Mouse (Mus musculus) olfactory bulb, adult 2 months (tissue): ENCODE measurements around the gene Brpf3. TPM values are rescaled to one million over a fixed set of nuclear protein-coding genes. Genes with fewer than 3 reads are reported as not detected.

Experiments
- H3K27ac ChIP-seq: fragments of 200-500 bp; 2 replicates; pipeline ENCODE4 v1.5.1; 2012; ENCODE audit warnings: low read depth, low read length; ENCODE audit not compliant: insufficient read depth
- H3K4me1 ChIP-seq: fragments of 200-500 bp; 2 replicates; pipeline ENCODE4 v1.6.1; 2012; ENCODE audit warnings: low read length; ENCODE audit not compliant: control insufficient read depth, insufficient read depth
- H3K4me3 ChIP-seq: fragments of 200-500 bp; 2 replicates; pipeline ENCODE4 v1.5.1; 2012; ENCODE audit warnings: mild to moderate bottlenecking, low read depth, low read length, moderate library complexity; ENCODE audit not compliant: insufficient read depth
- CTCF ChIP-seq: fragments of 200-500 bp; IDR thresholded peaks from 2 replicates; pipeline ENCODE4 v1.5.1; 2012; ENCODE audit warnings: low read depth, mild to moderate bottlenecking, low read length, moderate library complexity; ENCODE audit not compliant: insufficient read depth
- POLR2A ChIP-seq: fragments of 200-500 bp; IDR thresholded peaks from 2 replicates; pipeline ENCODE4 v1.6.1; 2012; ENCODE audit warnings: mild to moderate bottlenecking, low read depth, low read length, moderate library complexity; ENCODE audit not compliant: insufficient read depth
- WGBS: fragments of 180-500 bp; shearing (Covaris S2); methylation state at CpG from one replicate; pipeline ENCODE4 v1.1.7; 2018; 5-methylcytosine and 5-hydroxymethylcytosine counted together
- polyA plus RNA-seq: library from polyadenylated mRNA; stranded (reverse); fragments of >200 nt; gene quantifications from 2 replicates; pipeline ENCODE4 v1.2.4, GENCODE M21; 2012; ENCODE audit warnings: low replicate concordance; ENCODE audit not compliant: missing spikeins, insufficient read depth, insufficient read length

The Brpf3 gene
- polyA plus RNA-seq, 1 experiment: not detected

- peaks cover 11% of the 10 kb centered on the region for H3K4me1 ChIP-seq
- 73% methylated on average over 10 of the region's 10 CpGs for WGBS
- no peak overlapping the region for H3K27ac ChIP-seq
- TF ChIP-seq CTCF (no peak), POLR2A (no peak)
- H3K4me3 ChIP-seq: no peak overlapping the region
Measured at GRCm38 (mm10) chr17:28883941-28884516, 83.1 kb downstream of the Brpf3 start.

DNA sequence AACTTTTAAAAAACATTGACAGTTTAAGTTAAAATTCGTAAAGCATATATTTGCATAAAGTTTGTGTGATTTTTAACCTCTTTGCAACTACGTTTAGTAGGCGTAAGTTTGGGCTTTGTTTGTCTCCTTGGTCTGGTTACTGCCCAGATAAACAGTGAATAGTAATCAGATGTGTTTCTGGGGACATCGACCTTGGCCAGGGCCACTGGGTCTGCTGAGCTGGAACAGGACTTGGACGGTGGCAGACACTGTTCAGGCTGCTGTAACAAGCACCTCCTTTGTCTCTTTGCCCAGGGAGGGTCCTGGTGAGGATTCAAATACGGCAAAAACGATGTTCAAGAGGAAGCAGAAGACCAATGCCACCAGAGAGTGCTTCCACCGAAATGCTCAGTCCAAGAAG is 84.3 kb downstream of the Brpf3 start:
- Histone ChIP-seq H3K4me3 (no peak overlapping the region), H3K4me1 (peaks cover 3% of the 10 kb centered on the region), H3K27ac (no peak overlapping the region)
- WGBS: 82% methylated on average over 8 of the region's 8 CpGs
- TF ChIP-seq POLR2A (no peak), CTCF (no peak)

DNA sequence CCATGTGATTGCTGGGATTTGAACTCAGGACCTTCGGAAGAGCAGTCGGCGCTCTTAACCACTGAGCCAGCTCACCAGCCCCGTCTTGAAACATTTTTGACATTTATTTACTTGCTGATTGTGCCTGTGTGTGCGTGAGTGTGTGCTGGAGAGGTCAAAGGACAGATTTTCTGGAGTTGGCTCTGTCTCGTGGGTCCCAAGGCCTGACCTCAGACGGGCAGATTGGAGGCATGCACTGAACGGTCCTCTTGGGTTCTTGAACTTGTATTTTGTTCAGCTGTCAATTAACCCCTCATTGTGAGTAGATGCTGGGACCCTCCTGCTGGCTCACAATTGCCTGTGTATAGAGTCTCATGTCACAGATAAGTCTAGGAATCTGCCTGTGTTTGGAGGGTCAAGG is 85.4 kb downstream of the Brpf3 start:
- 87% methylated on average over 8 of the region's 8 CpGs for WGBS
- peaks cover 3% of the 10 kb centered on the region for H3K4me1 ChIP-seq

More for the DNA sequence above, 85.4 kb downstream of the Brpf3 start:
- Histone ChIP-seq H3K4me3 (no peak overlapping the region), H3K27ac (no peak overlapping the region)
- TF ChIP-seq POLR2A: no peak

Other genes with a start within 250 kb of the Brpf3 start
- gene Clps, start 240.3 kb upstream of the Brpf3 start, polyA plus RNA-seq: not detected in 2 replicates
- gene Lhfpl5, start 225.4 kb upstream of the Brpf3 start, polyA plus RNA-seq: not detected in 2 replicates
- 455 TPM in 1 of 2 replicates, not detected in the other for gene Srpk1, start 178.4 kb upstream of the Brpf3 start, polyA plus RNA-seq
- not detected in 2 replicates for gene Slc26a8, start 110.9 kb upstream of the Brpf3 start, polyA plus RNA-seq
- gene Mapk14, start 109.8 kb upstream of the Brpf3 start, polyA plus RNA-seq: not detected in 2 replicates
- gene AC170998.1, start 75.0 kb upstream of the Brpf3 start, polyA plus RNA-seq: not detected in 2 replicates
- not detected in 2 replicates for gene Mapk13, start 31.8 kb upstream of the Brpf3 start, polyA plus RNA-seq
- not detected in 2 replicates for gene Pnpla1, start 57.3 kb downstream of the Brpf3 start, polyA plus RNA-seq
- not detected in 2 replicates for gene 4930539E08Rik, start 114.2 kb downstream of the Brpf3 start, polyA plus RNA-seq
- gene Pxt1, start 142.8 kb downstream of the Brpf3 start, polyA plus RNA-seq: not detected in 2 replicates
- not detected in 2 replicates for gene Kctd20, start 150.9 kb downstream of the Brpf3 start, polyA plus RNA-seq
- 164 and 189 TPM in 2 replicates for gene Stk38, start 206.9 kb downstream of the Brpf3 start, polyA plus RNA-seq
- gene Srsf3, start 231.5 kb downstream of the Brpf3 start, polyA plus RNA-seq: 273 and 350 TPM in 2 replicates